Mouse (Mus musculus): ENCODE results near the gene Cnnm2.
A peak's percentile ranks its signal among the peaks of the same experiment; 100 is the strongest.
"Not testable (repeated sequence)": the region's sequence is repeated elsewhere in the genome, so short reads cannot be mapped to it uniquely, and the experiment has no call there.

The Cnnm2 gene

GRCm38 (mm10) chr19:46760375-46761160 lies 828 bp upstream of the Cnnm2 start:
- DNase-seq (ENCODE audit: low read depth, low spot score): peak; percentile 80

GRCm38 (mm10) chr19:46761971-46762290 lies 535 bp downstream of the Cnnm2 start:
- DNase-seq (ENCODE audit: low read depth, low spot score): no peak

GRCm38 (mm10) chr19:46762291-46762991 lies 1.0 kb downstream of the Cnnm2 start:
- DNase-seq (ENCODE audit: low read depth, low spot score): no peak

GRCm38 (mm10) chr19:46762992-46763342 lies 1.6 kb downstream of the Cnnm2 start:
- DNase-seq (ENCODE audit: low read depth, low spot score): no peak

GRCm38 (mm10) chr19:46763356-46763755 lies 2.0 kb downstream of the Cnnm2 start:
- DNase-seq (ENCODE audit: low read depth, low spot score): no peak

GRCm38 (mm10) chr19:46763932-46764762 lies 2.8 kb downstream of the Cnnm2 start:
- DNase-seq (ENCODE audit: low read depth, low spot score): no peak

GRCm38 (mm10) chr19:46764763-46765117 lies 3.3 kb downstream of the Cnnm2 start:
- no peak for DNase-seq (ENCODE audit: low read depth, low spot score)

GRCm38 (mm10) chr19:46766125-46766524 lies 4.7 kb downstream of the Cnnm2 start:
- no peak for DNase-seq (ENCODE audit: low read depth, low spot score)

GRCm38 (mm10) chr19:46769759-46770158 lies 8.4 kb downstream of the Cnnm2 start:
- DNase-seq (ENCODE audit: low read depth, low spot score): no peak

- no peak for DNase-seq (ENCODE audit: low read depth, low spot score)
Measured at GRCm38 (mm10) chr19:46771801-46772200, 10.4 kb downstream of the Cnnm2 start.

- no peak for DNase-seq (ENCODE audit: low read depth, low spot score)
Measured at GRCm38 (mm10) chr19:46776391-46776790, 15.0 kb downstream of the Cnnm2 start.

- no peak for DNase-seq (ENCODE audit: low read depth, low spot score)
Measured at GRCm38 (mm10) chr19:46776850-46777249, 15.5 kb downstream of the Cnnm2 start.

- no peak for DNase-seq (ENCODE audit: low read depth, low spot score)
Measured at GRCm38 (mm10) chr19:46777928-46778680, 16.7 kb downstream of the Cnnm2 start.

GRCm38 (mm10) chr19:46779130-46779529 lies 17.7 kb downstream of the Cnnm2 start:
- not testable (repeated sequence) for DNase-seq (ENCODE audit: low read depth, low spot score)

GRCm38 (mm10) chr19:46784038-46784437 lies 22.6 kb downstream of the Cnnm2 start:
- DNase-seq (ENCODE audit: low read depth, low spot score): no peak

- no peak for DNase-seq (ENCODE audit: low read depth, low spot score)
Measured at GRCm38 (mm10) chr19:46784502-46784901, 23.1 kb downstream of the Cnnm2 start.

- no peak for DNase-seq (ENCODE audit: low read depth, low spot score)
Measured at GRCm38 (mm10) chr19:46785633-46786032, 24.2 kb downstream of the Cnnm2 start.

- DNase-seq (ENCODE audit: low read depth, low spot score): no peak
Measured at GRCm38 (mm10) chr19:46789782-46790181, 28.4 kb downstream of the Cnnm2 start.

GRCm38 (mm10) chr19:46791360-46791759 lies 30.0 kb downstream of the Cnnm2 start:
- DNase-seq (ENCODE audit: low read depth, low spot score): no peak

- DNase-seq (ENCODE audit: low read depth, low spot score): no peak
Measured at GRCm38 (mm10) chr19:46791921-46792320, 30.5 kb downstream of the Cnnm2 start.

- DNase-seq (ENCODE audit: low read depth, low spot score): no peak
Measured at GRCm38 (mm10) chr19:46792480-46792879, 31.1 kb downstream of the Cnnm2 start.

GRCm38 (mm10) chr19:46794181-46794580 lies 32.8 kb downstream of the Cnnm2 start:
- peak; percentile 46 for DNase-seq (ENCODE audit: low read depth, low spot score)

Data from retina, postnatal 7 days (tissue).